Mouse (Mus musculus): ENCODE data around the gene Rnf10.
"Not testable (repeated sequence)": the region's sequence is repeated elsewhere in the genome, so short reads cannot be mapped to it uniquely, and the experiment has no call there.

Rnf10 gene

GRCm38 (mm10) chr5:115272812-115273548 lies at the start of gene Rnf10:
TSS of gene Rnf10 (minus strand) at chr5:115272898.
- peak; percentile 95 for DNase-seq (ENCODE audit: extremely low read depth, low read depth)

- DNase-seq (ENCODE audit: extremely low read depth, low read depth): peak; percentile 68
Measured at GRCm38 (mm10) chr5:115319004-115319940, 46.6 kb upstream of the Rnf10 start.

- no peak for DNase-seq (ENCODE audit: extremely low read depth, low read depth)
Measured at GRCm38 (mm10) chr5:115317645-115318328, 45.1 kb upstream of the Rnf10 start.

GRCm38 (mm10) chr5:115316968-115317644 lies 44.4 kb upstream of the Rnf10 start:
- DNase-seq (ENCODE audit: extremely low read depth, low read depth): no peak

- DNase-seq (ENCODE audit: extremely low read depth, low read depth): peak; percentile 61
Measured at GRCm38 (mm10) chr5:115313668-115313943, 40.9 kb upstream of the Rnf10 start.

- DNase-seq (ENCODE audit: extremely low read depth, low read depth): peak; percentile 98
Measured at GRCm38 (mm10) chr5:115312816-115313667, 40.3 kb upstream of the Rnf10 start.

- DNase-seq (ENCODE audit: extremely low read depth, low read depth): no peak
Measured at GRCm38 (mm10) chr5:115312354-115312753, 39.7 kb upstream of the Rnf10 start.

- DNase-seq (ENCODE audit: extremely low read depth, low read depth): not testable (repeated sequence)
Measured at GRCm38 (mm10) chr5:115302190-115302589, 29.5 kb upstream of the Rnf10 start.

- DNase-seq (ENCODE audit: extremely low read depth, low read depth): no peak
Measured at GRCm38 (mm10) chr5:115301615-115302014, 28.9 kb upstream of the Rnf10 start.

- peak; percentile 91 for DNase-seq (ENCODE audit: extremely low read depth, low read depth)
Measured at GRCm38 (mm10) chr5:115300792-115301614, 28.3 kb upstream of the Rnf10 start, which contains the start of gene Dynll1. TSS of gene Dynll1 (minus strand) at chr5:115300999.

GRCm38 (mm10) chr5:115300035-115300744 lies 27.5 kb upstream of the Rnf10 start:
- DNase-seq (ENCODE audit: extremely low read depth, low read depth): no peak

GRCm38 (mm10) chr5:115296347-115296746 lies 23.6 kb upstream of the Rnf10 start:
- no peak for DNase-seq (ENCODE audit: extremely low read depth, low read depth)

- DNase-seq (ENCODE audit: extremely low read depth, low read depth): no peak
Measured at GRCm38 (mm10) chr5:115294173-115294572, 21.5 kb upstream of the Rnf10 start.

GRCm38 (mm10) chr5:115284735-115285134 lies 12.0 kb upstream of the Rnf10 start:
- no peak for DNase-seq (ENCODE audit: extremely low read depth, low read depth)

GRCm38 (mm10) chr5:115280050-115280687 lies 7.5 kb upstream of the Rnf10 start:
- DNase-seq (ENCODE audit: extremely low read depth, low read depth): no peak

- no peak for DNase-seq (ENCODE audit: extremely low read depth, low read depth)
Measured at GRCm38 (mm10) chr5:115279226-115280049, 6.7 kb upstream of the Rnf10 start, which contains the start of gene Coq5. TSS of gene Coq5 (plus strand) at chr5:115279666.

GRCm38 (mm10) chr5:115278785-115279184 lies 6.1 kb upstream of the Rnf10 start:
- no peak for DNase-seq (ENCODE audit: extremely low read depth, low read depth)

All from MEL-GATA-1-ER (cell line).